Mouse (Mus musculus): ENCODE results near the gene Tnfrsf17. TPM values are rescaled to one million over a fixed set of nuclear protein-coding genes. Genes with fewer than 3 reads are reported as not detected.
"Not testable (repeated sequence)": the region's sequence is repeated elsewhere in the genome, so short reads cannot be mapped to it uniquely, and the experiment has no call there.

Tnfrsf17 gene
- total and polyA plus RNA-seq, 2 experiments from 2014 or later: 0.20 TPM; not detected in 1

GRCm38 (mm10) chr16:11278778-11279177, 34.8 kb upstream of the Tnfrsf17 start:
- ATAC-seq (ENCODE audit: low FRiP score) (no peak), DNase-seq (ENCODE audit: low spot score) (no peak)
- Histone ChIP-seq H3K9me3 (ENCODE audit: low read length) (no peaks in the 10 kb centered on the region), H3K27ac (ENCODE audit: low read depth, low read length) (no peak overlapping the region), H3K4me2 (ENCODE audit: low read depth, low read length, poor library complexity, severe bottlenecking) (no peak overlapping the region), H3K9ac (replicated peaks; ENCODE audit: low read length, poor library complexity, severe bottlenecking) (no peak overlapping the region), H3K4me3 (ENCODE audit: low read depth, low read length) (no peak overlapping the region), H3K36me3 (ENCODE audit: insufficient read depth, low read length) (no peaks in the 10 kb centered on the region), H3K27me3 (ENCODE audit: insufficient read depth, low read length) (no peaks in the 10 kb centered on the region), H3K4me1 (ENCODE audit: insufficient read depth, low read length) (no peaks in the 10 kb centered on the region)
- WGBS: 58% methylated on average over 6 of the region's 6 CpGs
- TF ChIP-seq CTCF (IDR thresholded peaks at IDR 0.05): no peak

GRCm38 (mm10) chr16:11282655-11283232, 30.9 kb upstream of the Tnfrsf17 start:
- no peaks in the 10 kb centered on the region for H3K9me3 ChIP-seq (ENCODE audit: low read length)
- no peak overlapping the region for H3K27ac ChIP-seq (ENCODE audit: low read depth, low read length)
- WGBS: 90% methylated on average over 5 of the region's 5 CpGs
- no peaks in the 10 kb centered on the region for H3K27me3 ChIP-seq (ENCODE audit: insufficient read depth, low read length)
- no peak overlapping the region for H3K9ac ChIP-seq (replicated peaks; ENCODE audit: low read length, poor library complexity, severe bottlenecking)
- DNase-seq (ENCODE audit: low spot score) (no peak), ATAC-seq (ENCODE audit: low FRiP score) (no peak)
- no peaks in the 10 kb centered on the region for H3K36me3 ChIP-seq (ENCODE audit: insufficient read depth, low read length)
- H3K4me3 ChIP-seq (ENCODE audit: low read depth, low read length): no peak overlapping the region
- H3K4me2 ChIP-seq (ENCODE audit: low read depth, low read length, poor library complexity, severe bottlenecking): no peak overlapping the region
- no peaks in the 10 kb centered on the region for H3K4me1 ChIP-seq (ENCODE audit: insufficient read depth, low read length)
- no peak for TF ChIP-seq CTCF (IDR thresholded peaks at IDR 0.05)

- Histone ChIP-seq H3K27ac (ENCODE audit: low read depth, low read length) (no peak overlapping the region), H3K4me3 (ENCODE audit: low read depth, low read length) (no peak overlapping the region), H3K4me2 (ENCODE audit: low read depth, low read length, poor library complexity, severe bottlenecking) (no peak overlapping the region), H3K9me3 (ENCODE audit: low read length) (no peaks in the 10 kb centered on the region), H3K36me3 (ENCODE audit: insufficient read depth, low read length) (no peaks in the 10 kb centered on the region), H3K4me1 (ENCODE audit: insufficient read depth, low read length) (no peaks in the 10 kb centered on the region), H3K9ac (replicated peaks; ENCODE audit: low read length, poor library complexity, severe bottlenecking) (no peak overlapping the region), H3K27me3 (ENCODE audit: insufficient read depth, low read length) (no peaks in the 10 kb centered on the region)
- DNase-seq (ENCODE audit: low spot score) (no peak), ATAC-seq (ENCODE audit: low FRiP score) (no peak)
- no peak for TF ChIP-seq CTCF (IDR thresholded peaks at IDR 0.05)
- WGBS: 91% methylated on average over 2 of the region's 2 CpGs
These were observed 28.7 kb upstream of the Tnfrsf17 start for GRCm38 (mm10) chr16:11284881-11285280.

GRCm38 (mm10) chr16:11285949-11286348, 27.7 kb upstream of the Tnfrsf17 start:
- DNase-seq (ENCODE audit: low spot score) (no peak), ATAC-seq (ENCODE audit: low FRiP score) (no peak)
- Histone ChIP-seq H3K36me3 (ENCODE audit: insufficient read depth, low read length) (no peaks in the 10 kb centered on the region), H3K9ac (replicated peaks; ENCODE audit: low read length, poor library complexity, severe bottlenecking) (no peak overlapping the region), H3K4me1 (ENCODE audit: insufficient read depth, low read length) (no peaks in the 10 kb centered on the region), H3K27me3 (ENCODE audit: insufficient read depth, low read length) (no peaks in the 10 kb centered on the region), H3K4me2 (ENCODE audit: low read depth, low read length, poor library complexity, severe bottlenecking) (no peak overlapping the region), H3K27ac (ENCODE audit: low read depth, low read length) (no peak overlapping the region), H3K4me3 (ENCODE audit: low read depth, low read length) (no peak overlapping the region), H3K9me3 (ENCODE audit: low read length) (no peaks in the 10 kb centered on the region)
- TF ChIP-seq CTCF (IDR thresholded peaks at IDR 0.05): no peak
- WGBS: 92% methylated on average over 2 of the region's 2 CpGs

- H3K27ac ChIP-seq (ENCODE audit: low read depth, low read length); ATAC-seq (ENCODE audit: low FRiP score): not testable (repeated sequence)
- 91% methylated on average over 7 of the region's 8 CpGs for WGBS
These were observed 24.7 kb upstream of the Tnfrsf17 start for GRCm38 (mm10) chr16:11288873-11289272.

GRCm38 (mm10) chr16:11295583-11295982, 18.0 kb upstream of the Tnfrsf17 start:
- H3K27me3 ChIP-seq (ENCODE audit: insufficient read depth, low read length); DNase-seq (ENCODE audit: low spot score); H3K9ac ChIP-seq (replicated peaks; ENCODE audit: low read length, poor library complexity, severe bottlenecking); H3K36me3 ChIP-seq (ENCODE audit: insufficient read depth, low read length); ATAC-seq (ENCODE audit: low FRiP score); H3K4me2 ChIP-seq (ENCODE audit: low read depth, low read length, poor library complexity, severe bottlenecking); H3K4me3 ChIP-seq (ENCODE audit: low read depth, low read length); H3K27ac ChIP-seq (ENCODE audit: low read depth, low read length); H3K9me3 ChIP-seq (ENCODE audit: low read length); H3K4me1 ChIP-seq (ENCODE audit: insufficient read depth, low read length): not testable (repeated sequence)
- WGBS: 80% methylated on average over 4 of the region's 4 CpGs

More at GRCm38 (mm10) chr16:11288873-11289272, 24.7 kb upstream of the Tnfrsf17 start:
- not testable (repeated sequence) for H3K9me3 ChIP-seq (ENCODE audit: low read length); H3K27me3 ChIP-seq (ENCODE audit: insufficient read depth, low read length); H3K4me2 ChIP-seq (ENCODE audit: low read depth, low read length, poor library complexity, severe bottlenecking); H3K36me3 ChIP-seq (ENCODE audit: insufficient read depth, low read length); DNase-seq (ENCODE audit: low spot score); H3K9ac ChIP-seq (replicated peaks; ENCODE audit: low read length, poor library complexity, severe bottlenecking); H3K4me1 ChIP-seq (ENCODE audit: insufficient read depth, low read length); H3K4me3 ChIP-seq (ENCODE audit: low read depth, low read length)
